Mouse (Mus musculus) E14TG2a.4 (cell line): ENCODE results near the gene Pdgfa.

Experiments
- CTCF ChIP-seq: conservative IDR thresholded peaks from 2 replicates; pipeline ENCODE4 v1.5.1; 2014; ENCODE audit warnings: low read length
- NANOG ChIP-seq: IDR thresholded peaks from 2 replicates; pipeline ENCODE4 v1.6.1; 2014; ENCODE audit warnings: borderline replicate concordance, low read length, mixed read lengths
- POU5F1 ChIP-seq: IDR thresholded peaks from 2 replicates; pipeline ENCODE4 v1.6.1; 2014; ENCODE audit warnings: low read length, borderline replicate concordance

- TF ChIP-seq CTCF (no peak), NANOG (no peak), POU5F1 (no peak)
Observed at GRCm38 (mm10) chr5:138931836-138932235, 65.3 kb downstream of the Pdgfa start.
